Mouse (Mus musculus) testis, adult 2 months (tissue): ENCODE results near the gene Hba-a2. TPM values are rescaled to one million over a fixed set of nuclear protein-coding genes. Genes with fewer than 3 reads are reported as not detected.

Experiments
- H3K27ac ChIP-seq: fragments of 200-500 bp; 2 replicates; pipeline ENCODE4 v1.5.1; 2012; ENCODE audit warnings: low read depth, low read length; ENCODE audit not compliant: control insufficient read depth, insufficient read depth
- H3K27me3 ChIP-seq: fragments of 200-500 bp; 2 replicates; pipeline ENCODE4 v1.6.1; 2012; ENCODE audit warnings: mild to moderate bottlenecking, low read length, moderate library complexity; ENCODE audit not compliant: control insufficient read depth, insufficient read depth
- H3K36me3 ChIP-seq: fragments of 200-500 bp; 2 replicates; pipeline ENCODE4 v1.6.1; 2012; ENCODE audit warnings: mild to moderate bottlenecking, low read length; ENCODE audit not compliant: control insufficient read depth, insufficient read depth
- H3K4me1 ChIP-seq: fragments of 200-500 bp; 2 replicates; pipeline ENCODE4 v1.6.1; 2012; ENCODE audit warnings: low read length; ENCODE audit not compliant: control insufficient read depth, insufficient read depth
- H3K4me3 ChIP-seq: fragments of 200-500 bp; 2 replicates; pipeline ENCODE4 v1.5.1; 2012; ENCODE audit warnings: low read depth, mild to moderate bottlenecking, low read length, moderate library complexity, mixed read lengths; ENCODE audit not compliant: control insufficient read depth
- CTCF ChIP-seq: fragments of 200-500 bp; IDR thresholded peaks from 2 replicates; pipeline ENCODE4 v1.5.1; 2012; ENCODE audit warnings: low read depth, mild to moderate bottlenecking, inconsistent platforms, low read length, moderate library complexity; ENCODE audit not compliant: control insufficient read depth, insufficient read depth, insufficient replicate concordance
- POLR2A ChIP-seq: fragments of 200-500 bp; IDR thresholded peaks from 2 replicates; pipeline ENCODE4 v1.6.1; 2012; ENCODE audit warnings: low read depth, mild to moderate bottlenecking, inconsistent platforms, low read length, moderate library complexity; ENCODE audit not compliant: control insufficient read depth
- polyA plus RNA-seq: library from polyadenylated mRNA; depleted of rRNA; stranded (reverse); fragments of >200 nt; gene quantifications from 2 replicates; pipeline ENCODE4 v1.2.3, GENCODE M21; 2012

The Hba-a2 gene
- polyA plus RNA-seq, 1 experiment, result 88.0 TPM

- Histone ChIP-seq H3K36me3 (no peaks in the 10 kb centered on the region), H3K27ac (no peak overlapping the region), H3K4me1 (no peaks in the 10 kb centered on the region), H3K27me3 (no peaks in the 10 kb centered on the region), H3K4me3 (no peak overlapping the region)
- no peak for TF ChIP-seq CTCF
Measured at GRCm38 (mm10) chr11:32331861-32332260, 35.6 kb downstream of the Hba-a2 start.

GRCm38 (mm10) chr11:32333235-32333634, 36.9 kb downstream of the Hba-a2 start:
- no peak for TF ChIP-seq POLR2A
- TF ChIP-seq CTCF, result no peak
- H3K4me3 ChIP-seq, result no peak overlapping the region
- no peaks in the 10 kb centered on the region for H3K4me1 ChIP-seq
- H3K36me3 ChIP-seq, result no peaks in the 10 kb centered on the region
- no peak overlapping the region for H3K27ac ChIP-seq
- no peaks in the 10 kb centered on the region for H3K27me3 ChIP-seq

GRCm38 (mm10) chr11:32336435-32336907, 40.2 kb downstream of the Hba-a2 start:
- no peak for TF ChIP-seq POLR2A
- H3K27ac ChIP-seq, result no peak overlapping the region
- H3K4me1 ChIP-seq, result peaks cover 2% of the 10 kb centered on the region; the same call in 1 of the 2 replicates
- no peak overlapping the region for H3K4me3 ChIP-seq
- H3K36me3 ChIP-seq, result no peaks in the 10 kb centered on the region
- H3K27me3 ChIP-seq, result no peaks in the 10 kb centered on the region

GRCm38 (mm10) chr11:32339131-32339531, 42.8 kb downstream of the Hba-a2 start:
- Histone ChIP-seq H3K27ac (no peak overlapping the region), H3K27me3 (no peaks in the 10 kb centered on the region), H3K36me3 (no peaks in the 10 kb centered on the region), H3K4me1 (peaks cover 2% of the 10 kb centered on the region; the same call in 1 of the 2 replicates), H3K4me3 (no peak overlapping the region)
- TF ChIP-seq POLR2A (no peak), CTCF (no peak)

GRCm38 (mm10) chr11:32340476-32341473, 44.5 kb downstream of the Hba-a2 start:
- no peak overlapping the region for H3K27ac ChIP-seq
- peak overlapping the region; percentile 30 for H3K4me3 ChIP-seq
- peaks cover 2% of the 10 kb centered on the region; the same call in 1 of the 2 replicates for H3K4me1 ChIP-seq
- TF ChIP-seq CTCF (peak; percentile 96), POLR2A (no peak)
- no peaks in the 10 kb centered on the region for H3K36me3 ChIP-seq
- no peaks in the 10 kb centered on the region for H3K27me3 ChIP-seq

GRCm38 (mm10) chr11:32342770-32343191, 46.5 kb downstream of the Hba-a2 start:
- Histone ChIP-seq H3K36me3 (no peaks in the 10 kb centered on the region), H3K4me1 (peaks cover 7% of the 10 kb centered on the region), H3K4me3 (no peak overlapping the region), H3K27me3 (no peaks in the 10 kb centered on the region), H3K27ac (no peak overlapping the region)
- TF ChIP-seq CTCF, result peak; percentile 92
- TF ChIP-seq POLR2A, result no peak

GRCm38 (mm10) chr11:32343350-32343749, 47.1 kb downstream of the Hba-a2 start:
- Histone ChIP-seq H3K27ac (no peak overlapping the region), H3K4me1 (peaks cover 8% of the 10 kb centered on the region), H3K4me3 (no peak overlapping the region), H3K27me3 (no peaks in the 10 kb centered on the region), H3K36me3 (no peaks in the 10 kb centered on the region)
- no peak for TF ChIP-seq POLR2A
- no peak for TF ChIP-seq CTCF
